Mouse (Mus musculus) kidney, adult 2 months (tissue): ENCODE measurements around the gene 9230112D13Rik. TPM values are rescaled to one million over a fixed set of nuclear protein-coding genes. Genes with fewer than 3 reads are reported as not detected.

Source experiments
- DNase-seq: peaks from one replicate; pipeline ENCODE4 v3.0.0; 2021
- H3K27ac ChIP-seq: fragments of 200-500 bp; 2 replicates; pipeline ENCODE4 v1.5.1; 2012; ENCODE audit warnings: low read depth, low read length, control low read depth, inconsistent platforms; ENCODE audit not compliant: insufficient read depth
- H3K27me3 ChIP-seq: fragments of 200-500 bp; replicated peaks from 2 replicates; pipeline ENCODE4 v1.6.1; 2012; ENCODE audit warnings: mild to moderate bottlenecking, moderate library complexity, low read length, inconsistent platforms; ENCODE audit not compliant: control insufficient read depth, insufficient read depth
- H3K36me3 ChIP-seq: fragments of 200-500 bp; 2 replicates; pipeline ENCODE4 v1.6.1; 2012; ENCODE audit warnings: mild to moderate bottlenecking, moderate library complexity, low read length, inconsistent platforms; ENCODE audit not compliant: control insufficient read depth, insufficient read depth
- H3K4me1 ChIP-seq: fragments of 200-500 bp; 2 replicates; pipeline ENCODE4 v1.6.1; 2011; ENCODE audit warnings: low read length; ENCODE audit not compliant: control insufficient read depth, insufficient read depth
- H3K4me3 ChIP-seq: fragments of 200-500 bp; 2 replicates; pipeline ENCODE4 v1.5.1; 2011; ENCODE audit warnings: mild to moderate bottlenecking, low read depth, low read length, control low read depth; ENCODE audit not compliant: insufficient read depth
- CTCF ChIP-seq: fragments of 200-500 bp; conservative IDR thresholded peaks from 2 replicates; pipeline ENCODE4 v1.5.1; 2011; ENCODE audit warnings: low read depth, mild to moderate bottlenecking, control low read depth, low read length, moderate library complexity, mixed read lengths; ENCODE audit not compliant: insufficient read depth, insufficient read length
- POLR2A ChIP-seq: fragments of 200-500 bp; IDR thresholded peaks from one replicate; pipeline ENCODE4 v1.6.1; 2011; ENCODE audit warnings: low read depth, low read length, control low read depth
- WGBS: fragments of 180-500 bp; shearing (Covaris S2); methylation state at CpG from one replicate; pipeline ENCODE4 v1.1.7; 2018; 5-methylcytosine and 5-hydroxymethylcytosine counted together
- polyA plus RNA-seq: library from polyadenylated mRNA; depleted of rRNA; stranded (reverse); fragments of >200 nt; gene quantifications from 2 replicates; pipeline ENCODE4 v1.2.3, GENCODE M21; 2012; rRNA removed

Gene 9230112D13Rik
- polyA plus RNA-seq, 1 experiment, result not detected

DNA sequence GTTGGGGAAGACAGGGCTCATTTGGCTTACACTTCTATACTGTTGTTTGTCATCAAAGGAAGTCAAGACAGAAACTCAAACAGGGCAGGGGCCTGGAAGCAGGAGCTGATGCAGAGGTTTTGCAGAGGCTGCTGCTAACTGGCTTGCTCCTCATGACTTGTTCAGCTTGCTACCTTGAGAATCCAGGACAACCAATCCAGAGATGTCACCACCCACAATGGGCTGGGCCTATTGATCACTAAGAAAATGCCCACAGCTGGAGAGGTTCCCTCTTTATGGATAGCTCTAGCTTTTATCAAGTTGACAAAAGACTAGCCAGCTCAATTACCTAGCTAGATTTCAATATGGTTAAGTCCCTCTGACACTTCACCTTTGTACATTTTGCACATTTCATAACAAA lies 51.0 kb downstream of the 9230112D13Rik start:
- TF ChIP-seq POLR2A (no peak), CTCF (no peak)
- H3K36me3 ChIP-seq, result no peaks in the 10 kb centered on the region
- peaks cover 14% of the 10 kb centered on the region; the same call in 1 of the 2 replicates for H3K4me1 ChIP-seq
- no peak overlapping the region for H3K27ac ChIP-seq
- DNase-seq, result no peak
- H3K27me3 ChIP-seq, result no peaks in the 10 kb centered on the region
- no peak overlapping the region for H3K4me3 ChIP-seq

DNA sequence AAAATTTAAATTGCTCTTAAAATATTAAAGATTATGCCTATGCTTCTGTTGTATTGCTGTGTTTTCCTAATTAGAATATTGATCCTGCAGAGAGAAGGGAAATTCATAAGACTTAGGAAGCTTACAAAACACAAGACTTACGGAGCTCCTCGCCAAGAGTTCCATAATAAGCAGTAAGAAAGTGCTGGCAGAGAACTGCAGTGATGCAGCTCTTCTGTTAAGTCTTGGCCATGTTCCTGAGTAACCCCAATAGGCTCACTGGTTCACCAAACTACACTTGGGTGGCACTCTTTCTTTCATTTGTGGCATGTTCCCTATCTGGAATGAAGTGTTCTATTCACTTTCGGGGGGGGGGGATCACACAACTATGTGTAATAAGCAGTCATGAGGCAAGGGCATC lies 56.3 kb downstream of the 9230112D13Rik start:
- H3K4me3 ChIP-seq, result no peak overlapping the region
- DNase-seq, result no peak

More for the DNA sequence above, 56.3 kb downstream of the 9230112D13Rik start:
- Histone ChIP-seq H3K4me1 (peaks cover 8% of the 10 kb centered on the region; the same call in 1 of the 2 replicates), H3K27ac (no peak overlapping the region), H3K27me3 (no peaks in the 10 kb centered on the region), H3K36me3 (no peaks in the 10 kb centered on the region)
- TF ChIP-seq POLR2A (no peak), CTCF (no peak)
- 55% methylated on average over 3 of the region's 3 CpGs for WGBS

Other genes with a start within 250 kb of the 9230112D13Rik start
- gene Shld2, start 212.3 kb downstream of the 9230112D13Rik start, polyA plus RNA-seq, result 3.6 TPM in 2 replicates
- 236 and 242 TPM in 2 replicates for gene Glud1, start 212.1 kb downstream of the 9230112D13Rik start, polyA plus RNA-seq
- 16.3 and 28.4 TPM in 2 replicates for gene Fam25c, start 167.4 kb downstream of the 9230112D13Rik start, polyA plus RNA-seq
- 17.6 and 19.1 TPM in 2 replicates for gene Sncg, start 148.0 kb downstream of the 9230112D13Rik start, polyA plus RNA-seq
- 16.2 and 19.4 TPM in 2 replicates for gene Mmrn2, start 147.3 kb downstream of the 9230112D13Rik start, polyA plus RNA-seq
- 11.0 and 11.4 TPM in 2 replicates for gene Bmpr1a, start 19.5 kb downstream of the 9230112D13Rik start, polyA plus RNA-seq
- 1.9 and 26.0 TPM in 2 replicates for gene Ldb3, start 65.9 kb upstream of the 9230112D13Rik start, polyA plus RNA-seq
- gene Opn4, start 77.3 kb upstream of the 9230112D13Rik start, polyA plus RNA-seq, result 0.10 TPM in 1 of 2 replicates, not detected in the other
- 10.1 and 11.0 TPM in 2 replicates for gene Wapl, start 151.1 kb upstream of the 9230112D13Rik start, polyA plus RNA-seq